Mouse (Mus musculus): Measurements from ENCODE around the gene Dach1. TPM values are rescaled to one million over a fixed set of nuclear protein-coding genes. Genes with fewer than 3 reads are reported as not detected.

Gene Dach1
- total and polyA plus RNA-seq, 3 experiments = not detected

GRCm38 (mm10) chr14:98008501-98008900, 161.1 kb downstream of the Dach1 start:
- H3K79me2 ChIP-seq (replicated peaks; ENCODE audit: control insufficient read depth, extremely low read depth, insufficient read depth, poor library complexity, severe bottlenecking) = no peaks in the 10 kb centered on the region
- dilution Hi-C loops (cut with MboI; ENCODE audit: extremely low pct_ligation_motif_present, extremely low pct_unique_long_range_greater_than_20kb, low sequenced_read_pairs) (no loop called here), in situ Hi-C loops (cut with MboI; ENCODE audit: low pct_ligation_motif_present, low pct_unique_long_range_greater_than_20kb, low sequenced_read_pairs) (no loop called here)
- H3K27me3 ChIP-seq (replicated peaks) = no peaks in the 10 kb centered on the region
- DNase-seq (ENCODE audit: extremely low read depth) = no peak
- H3K4me3 ChIP-seq (replicated peaks in 1 of 3; ENCODE audit: low read depth in 2 of 3, low read length in 2 of 3, poor library complexity in 1 of 3) = no peak overlapping the region
- no peak overlapping the region for H3K27ac ChIP-seq (ENCODE audit: insufficient read depth, low read depth)
- no peaks in the 10 kb centered on the region for H3K36me3 ChIP-seq (replicated peaks in 1 of 2; ENCODE audit: control insufficient read depth in 1 of 2, insufficient read depth in 1 of 2, low read length in 1 of 2)
- H3K9me3 ChIP-seq (replicated peaks; ENCODE audit: low read length) = peaks cover 5% of the 10 kb centered on the region
- H3K4me2 ChIP-seq (ENCODE audit: insufficient read depth, low read depth, poor library complexity, severe bottlenecking) = no peak overlapping the region
- no peaks in the 10 kb centered on the region for H3K4me1 ChIP-seq (ENCODE audit: control insufficient read depth in 1 of 2, insufficient read depth in 2 of 2)
- TF ChIP-seq ZKSCAN1 (IDR thresholded peaks at IDR 0.05; ENCODE audit: borderline replicate concordance, low read depth, low read length) (no peak), ELF1 (IDR thresholded peaks at IDR 0.05; ENCODE audit: low read depth, low read length) (no peak), CHD2 (IDR thresholded peaks at IDR 0.05; ENCODE audit: low read length) (no peak), HCFC1 (IDR thresholded peaks at IDR 0.05; ENCODE audit: low read depth, low read length) (no peak), MAX (IDR thresholded peaks at IDR 0.05; ENCODE audit: low read length) (no peak), MAZ (IDR thresholded peaks at IDR 0.05; ENCODE audit: low read depth, low read length) (no peak), CHD1 (IDR thresholded peaks at IDR 0.05; ENCODE audit: low read depth, low read length) (no peak), ZMIZ1 (IDR thresholded peaks at IDR 0.05; ENCODE audit: low read depth, low read length) (no peak), USF1 (IDR thresholded peaks at IDR 0.05; ENCODE audit: low read depth, low read length) (no peak), ZNF384 (IDR thresholded peaks at IDR 0.05; ENCODE audit: low read depth, low read length) (no peak), BHLHE40 (IDR thresholded peaks at IDR 0.05; ENCODE audit: low read depth, low read length) (no peak), CTCF (conservative IDR thresholded peaks at IDR 0.05 in 1 of 2, IDR thresholded peaks at IDR 0.05 in 1 of 2; ENCODE audit: low read depth in 2 of 2, low read length in 2 of 2) (no peak), USF2 (conservative IDR thresholded peaks at IDR 0.05; ENCODE audit: low read depth, low read length) (no peak), TBP (conservative IDR thresholded peaks at IDR 0.05; ENCODE audit: low read depth, low read length) (no peak), EP300 (IDR thresholded peaks at IDR 0.05; ENCODE audit: low read length) (no peak)
- no peak overlapping the region for H3K9ac ChIP-seq (ENCODE audit: insufficient read depth, low read depth)

- Histone ChIP-seq H3K9me3 (replicated peaks; ENCODE audit: low read length) (peaks cover 8% of the 10 kb centered on the region), H3K9ac (ENCODE audit: insufficient read depth, low read depth) (no peak overlapping the region), H3K4me1 (ENCODE audit: control insufficient read depth in 1 of 2, insufficient read depth in 2 of 2) (no peaks in the 10 kb centered on the region), H3K27ac (ENCODE audit: insufficient read depth, low read depth) (no peak overlapping the region), H3K79me2 (replicated peaks; ENCODE audit: control insufficient read depth, extremely low read depth, insufficient read depth, poor library complexity, severe bottlenecking) (no peaks in the 10 kb centered on the region), H3K4me2 (ENCODE audit: insufficient read depth, low read depth, poor library complexity, severe bottlenecking) (no peak overlapping the region), H3K27me3 (replicated peaks) (no peaks in the 10 kb centered on the region), H3K4me3 (replicated peaks in 1 of 3; ENCODE audit: low read depth in 2 of 3, low read length in 2 of 3, poor library complexity in 1 of 3) (no peak overlapping the region), H3K36me3 (replicated peaks in 1 of 2; ENCODE audit: control insufficient read depth in 1 of 2, insufficient read depth in 1 of 2, low read length in 1 of 2) (no peaks in the 10 kb centered on the region)
- TF ChIP-seq MXI1 (IDR thresholded peaks at IDR 0.05; ENCODE audit: low read depth, low read length) (no peak), KAT2A (IDR thresholded peaks at IDR 0.05; ENCODE audit: insufficient replicate concordance, low read length) (no peak), POLR2AphosphoS2 (IDR thresholded peaks at IDR 0.05; ENCODE audit: low read depth, low read length) (no peak), MAFK (IDR thresholded peaks at IDR 0.05; ENCODE audit: insufficient replicate concordance, low read length) (no peak), HCFC1 (IDR thresholded peaks at IDR 0.05; ENCODE audit: low read depth, low read length) (no peak), NRF1 (IDR thresholded peaks at IDR 0.05; ENCODE audit: low read depth, low read length) (no peak), MAX (IDR thresholded peaks at IDR 0.05; ENCODE audit: low read length) (no peak), USF1 (IDR thresholded peaks at IDR 0.05; ENCODE audit: low read depth, low read length) (no peak), IRF4 (IDR thresholded peaks at IDR 0.05; ENCODE audit: low read depth, low read length) (no peak), BHLHE40 (IDR thresholded peaks at IDR 0.05; ENCODE audit: low read depth, low read length) (no peak), CTCF (conservative IDR thresholded peaks at IDR 0.05 in 1 of 2, IDR thresholded peaks at IDR 0.05 in 1 of 2; ENCODE audit: low read depth in 2 of 2, low read length in 2 of 2) (no peak), ELF1 (IDR thresholded peaks at IDR 0.05; ENCODE audit: low read depth, low read length) (no peak), GABPA (IDR thresholded peaks at IDR 0.05; ENCODE audit: insufficient replicate concordance, low read depth, low read length) (no peak), E2F4 (IDR thresholded peaks at IDR 0.05; ENCODE audit: insufficient replicate concordance, low read depth, low read length) (no peak), MEF2A (IDR thresholded peaks at IDR 0.05; ENCODE audit: borderline replicate concordance, low read depth, low read length) (no peak)
- no peak for DNase-seq (ENCODE audit: extremely low read depth)
- in situ Hi-C loops (cut with MboI; ENCODE audit: low pct_ligation_motif_present, low pct_unique_long_range_greater_than_20kb, low sequenced_read_pairs) (no loop called here), dilution Hi-C loops (cut with MboI; ENCODE audit: extremely low pct_ligation_motif_present, extremely low pct_unique_long_range_greater_than_20kb, low sequenced_read_pairs) (no loop called here)
These were observed 167.4 kb downstream of the Dach1 start for GRCm38 (mm10) chr14:98002021-98002680.
